Comparison of ENCODE assay signal across 24 mouse cellular contexts in the genomic region with DNA sequence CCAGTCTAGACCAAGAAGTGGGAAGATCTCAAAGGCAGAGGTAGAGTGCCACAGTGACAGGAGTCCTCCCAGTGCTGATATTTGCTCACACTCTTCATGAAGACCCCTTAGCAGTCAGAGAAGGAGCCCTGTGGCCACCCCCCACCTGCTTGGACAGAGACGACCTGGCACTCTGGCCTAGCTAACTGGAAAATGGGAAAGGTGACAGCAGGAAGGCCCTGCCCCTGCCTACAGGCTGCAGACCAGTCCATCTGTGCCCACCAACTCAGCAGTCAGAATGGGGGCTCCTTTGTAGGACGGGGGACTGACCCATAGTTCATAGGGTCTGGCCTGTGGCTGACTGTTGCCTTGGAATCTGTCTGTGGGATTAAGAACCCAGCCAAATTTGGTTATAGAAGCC. TPM values are rescaled to one million over a fixed set of nuclear protein-coding genes. Genes with fewer than 3 reads are reported as not detected.
A peak's percentile ranks its signal among the peaks of the same experiment; 100 is the strongest.
DNase-seq lines count a peak whose midpoint lies in the region; ATAC-seq and TF ChIP-seq lines count a peak whose summit lies in the region.
"Had no signal": no experiment of that assay in that cellular context is flagged by ENCODE, and none has a peak within 500 bp of the region (broad histone marks: within the 10 kb centered on the region; RNA-seq: fewer than 3 reads in every experiment).

No protein-coding gene starts in this region.

- peaks cover 5% of the 10 kb centered on the region for H3K27me3 ChIP-seq in heart, adult 2 months (ENCODE audit: control insufficient read depth, insufficient read depth, low read length)
- peaks cover 52% of the 10 kb centered on the region for H3K27me3 ChIP-seq in hindbrain, embryonic 12.5 days
- H3K27me3 ChIP-seq in hindbrain, embryonic 16.5 days (replicated peaks; ENCODE audit: control insufficient read depth, insufficient read depth, low read length) = peaks cover 22% of the 10 kb centered on the region
- H3K27me3 ChIP-seq in neural tube, embryonic 12.5 days (replicated peaks) = peaks cover 11% of the 10 kb centered on the region
- H3K27me3 ChIP-seq in neural tube, embryonic 13.5 days = peaks cover 43% of the 10 kb centered on the region

- TF ChIP-seq EP300 in heart, adult 2 months (IDR thresholded peaks at IDR 0.05; ENCODE audit: insufficient read depth, low read depth, low read length) = no peak

- intact Hi-C loops in heart, adult 2 months (cut with DNase I) = no loop called here
- intact Hi-C loops in heart, postnatal 14 days (cut with DNase I) = no loop called here

- H3K4me2 ChIP-seq in hindbrain, embryonic 12.5 days (replicated peaks) = peak overlapping the region; percentile 91; the same call in 1 of the 2 replicates
- H3K4me2 ChIP-seq in hindbrain, embryonic 16.5 days (ENCODE audit: low read length) = no peak overlapping the region
- peak overlapping the region; percentile 92 for H3K4me2 ChIP-seq in neural tube, embryonic 12.5 days (replicated peaks)
- peak overlapping the region; percentile 82 for H3K4me2 ChIP-seq in neural tube, embryonic 13.5 days
- H3K4me2 ChIP-seq: hindbrain, embryonic 15.5 days; liver, embryonic 13.5 days; midbrain, embryonic 15.5 days had no signal

- H3K4me1 ChIP-seq in heart, adult 2 months (ENCODE audit: control insufficient read depth, insufficient read depth, low read length) = peaks cover 7% of the 10 kb centered on the region
- peaks cover 46% of the 10 kb centered on the region for H3K4me1 ChIP-seq in hindbrain, embryonic 12.5 days
- peaks cover 21% of the 10 kb centered on the region for H3K4me1 ChIP-seq in hindbrain, embryonic 16.5 days (ENCODE audit: control insufficient read depth, insufficient read depth, low read depth, low read length)
- H3K4me1 ChIP-seq in neural tube, embryonic 12.5 days = peaks cover 63% of the 10 kb centered on the region
- peaks cover 72% of the 10 kb centered on the region for H3K4me1 ChIP-seq in neural tube, embryonic 13.5 days (replicated peaks)

- TF ChIP-seq POLR2A in heart, adult 2 months (IDR thresholded peaks at IDR 0.05; ENCODE audit: insufficient read depth, low read depth, low read length) = no peak

- no peaks in the 10 kb centered on the region for H3K9me3 ChIP-seq in hindbrain, embryonic 12.5 days (replicated peaks)
- H3K9me3 ChIP-seq in hindbrain, embryonic 16.5 days (ENCODE audit: control insufficient read depth, low read length) = no peaks in the 10 kb centered on the region
- H3K9me3 ChIP-seq in neural tube, embryonic 12.5 days = no peaks in the 10 kb centered on the region
- no peaks in the 10 kb centered on the region for H3K9me3 ChIP-seq in neural tube, embryonic 13.5 days
- H3K9me3 ChIP-seq: forebrain, embryonic 10.5 days; hindbrain, embryonic 15.5 days; limb, embryonic 12.5 days; liver, embryonic 13.5 days; midbrain, embryonic 15.5 days had no signal

- no peak for DNase-seq in heart, adult 2 months
- no peak for DNase-seq in heart, postnatal 14 days
- no peak for DNase-seq in neural tube, embryonic 10.5 days (ENCODE audit: extremely low spot score, low spot score)
- DNase-seq: adrenal gland, postnatal 10 days; cerebellum, adult 11 months; cerebellum, postnatal 14 days; embryo, embryonic 11 days; heart, adult 18-20 months; kidney, adult 18-20 months; liver, embryonic 13.5 days; lung, embryonic 14.5 days; lung, postnatal 36 days; thymus, postnatal 36 days had no signal

- peak overlapping the region; percentile 88 for H3K27ac ChIP-seq in heart, adult 2 months
- no peak overlapping the region for H3K27ac ChIP-seq in hindbrain, embryonic 12.5 days
- no peak overlapping the region for H3K27ac ChIP-seq in hindbrain, embryonic 16.5 days (ENCODE audit: low read depth, low read length)
- H3K27ac ChIP-seq in neural tube, embryonic 12.5 days = no peak overlapping the region
- no peak overlapping the region for H3K27ac ChIP-seq in neural tube, embryonic 13.5 days (replicated peaks)
- H3K27ac ChIP-seq: forebrain, embryonic 10.5 days; hindbrain, embryonic 15.5 days; limb, embryonic 12.5 days; liver, embryonic 13.5 days; midbrain, embryonic 15.5 days had no signal

- peaks cover 12% of the 10 kb centered on the region for H3K36me3 ChIP-seq in heart, adult 2 months (ENCODE audit: control insufficient read depth, insufficient read depth, low read length)
- H3K36me3 ChIP-seq in hindbrain, embryonic 12.5 days = no peaks in the 10 kb centered on the region
- H3K36me3 ChIP-seq in hindbrain, embryonic 16.5 days (ENCODE audit: control insufficient read depth, insufficient read depth, low read length) = no peaks in the 10 kb centered on the region
- H3K36me3 ChIP-seq in neural tube, embryonic 12.5 days = no peaks in the 10 kb centered on the region
- H3K36me3 ChIP-seq in neural tube, embryonic 13.5 days = no peaks in the 10 kb centered on the region
- H3K36me3 ChIP-seq: forebrain, embryonic 10.5 days; G1E; hindbrain, embryonic 15.5 days; limb, embryonic 12.5 days; liver, embryonic 13.5 days; midbrain, embryonic 15.5 days had no signal

- peak overlapping the region; percentile 99 for H3K9ac ChIP-seq in heart, adult 2 months (ENCODE audit: low read depth, low read length)
- no peak overlapping the region for H3K9ac ChIP-seq in hindbrain, embryonic 12.5 days
- no peak overlapping the region for H3K9ac ChIP-seq in hindbrain, embryonic 16.5 days (ENCODE audit: low read depth, low read length)
- H3K9ac ChIP-seq in neural tube, embryonic 12.5 days = no peak overlapping the region
- H3K9ac ChIP-seq in neural tube, embryonic 13.5 days = no peak overlapping the region
- H3K9ac ChIP-seq: hindbrain, embryonic 15.5 days; limb, embryonic 12.5 days; liver, embryonic 13.5 days; lung, embryonic 14.5 days; midbrain, embryonic 15.5 days had no signal

- peak overlapping the region; percentile 67 for H3K4me3 ChIP-seq in heart, adult 2 months
- no peak overlapping the region for H3K4me3 ChIP-seq in hindbrain, embryonic 12.5 days
- no peak overlapping the region for H3K4me3 ChIP-seq in hindbrain, embryonic 16.5 days (ENCODE audit: low read length)
- H3K4me3 ChIP-seq in neural tube, embryonic 12.5 days = peak overlapping the region; percentile 9; the same call in 1 of the 2 replicates
- no peak overlapping the region for H3K4me3 ChIP-seq in neural tube, embryonic 13.5 days
- H3K4me3 ChIP-seq: hindbrain, embryonic 15.5 days; limb, embryonic 12.5 days; liver, embryonic 13.5 days; midbrain, embryonic 15.5 days; myocyte had no signal

- TF ChIP-seq CTCF in heart, adult 2 months (IDR thresholded peaks at IDR 0.05) = no peak

- H3K79me2 ChIP-seq in heart, adult 2 months (replicated peaks; ENCODE audit: control insufficient read depth, insufficient read depth, low read length) = peaks cover 6% of the 10 kb centered on the region

- WGBS in heart, adult 2 months = 41% methylated on average over 2 of the region's 2 CpGs
- 60% methylated on average over 2 of the region's 2 CpGs for WGBS in hindbrain, embryonic 12.5 days
- 56% methylated on average over 2 of the region's 2 CpGs for WGBS in hindbrain, embryonic 16.5 days
- WGBS in neural tube, embryonic 12.5 days = 65% methylated on average over 2 of the region's 2 CpGs
- 69% methylated on average over 2 of the region's 2 CpGs for WGBS in neural tube, embryonic 13.5 days

- ATAC-seq in hindbrain, embryonic 12.5 days (ENCODE audit: low FRiP score) = no peak
- no peak for ATAC-seq in hindbrain, embryonic 16.5 days
- no peak for ATAC-seq in neural tube, embryonic 12.5 days (ENCODE audit: low FRiP score, low read depth)
- no peak for ATAC-seq in neural tube, embryonic 13.5 days (ENCODE audit: low read depth)
- ATAC-seq: activated CD4-positive, CD25-positive, alpha-beta regulatory T cell, adult 4 months; midbrain, embryonic 15.5 days had no signal

RNA-seq across cellular contexts. Expression of gene Tcf15, which starts 2.4 kb away (rescaled TPM):
- 10 to 100 TPM; 26.7 to 32.1 TPM for total RNA-seq in heart, adult 2 months (2021)
- 21.2 and 25.9 TPM in 2 replicates for polyA plus RNA-seq in heart, adult 2 months (2012; rRNA removed)
- 10 to 100 TPM; 40.0 to 43.0 TPM for total RNA-seq in heart, postnatal 14 days (2021)
- polyA plus RNA-seq in hindbrain, embryonic 12.5 days (2016; fragmentation: Nextera tagmentation; extraction: Ambion mirVana) = 8.8 and 9.9 TPM in 2 replicates
- polyA plus RNA-seq in hindbrain, embryonic 16.5 days (2015; fragmentation: Nextera tagmentation; extraction: Ambion mirVana) = 1.3 TPM in 2 replicates
- 22.6 and 26.3 TPM in 2 replicates for polyA plus RNA-seq in neural tube, embryonic 12.5 days (2016; fragmentation: Nextera tagmentation; extraction: Ambion mirVana)
- 6.9 and 7.4 TPM in 2 replicates for polyA plus RNA-seq in neural tube, embryonic 13.5 days (2015; fragmentation: Nextera tagmentation; extraction: Ambion mirVana)
- total RNA-seq: G1E had no signal
- polyA plus RNA-seq: activated CD4-positive, CD25-positive, alpha-beta regulatory T cell, adult 4 months; G1E; myocyte had no signal

RNA-seq across cellular contexts. Expression of gene Srxn1, which starts 40.4 kb away (rescaled TPM):
- 10 to 100 TPM; 19.2 to 23.9 TPM for total RNA-seq in heart, adult 2 months (2021)
- polyA plus RNA-seq in heart, adult 2 months (2012; rRNA removed) = 35.9 and 40.0 TPM in 2 replicates
- 10 to 100 TPM in 1 of 2 experiments, 1 to 10 TPM in 1; 9.8 to 11.9 TPM for total RNA-seq in heart, postnatal 14 days (2021)
- 13.8 and 15.3 TPM in 2 replicates for polyA plus RNA-seq in hindbrain, embryonic 12.5 days (2016; fragmentation: Nextera tagmentation; extraction: Ambion mirVana)
- 28.6 and 32.1 TPM in 2 replicates for polyA plus RNA-seq in hindbrain, embryonic 16.5 days (2015; fragmentation: Nextera tagmentation; extraction: Ambion mirVana)
- polyA plus RNA-seq in neural tube, embryonic 12.5 days (2016; fragmentation: Nextera tagmentation; extraction: Ambion mirVana) = 19.5 and 20.2 TPM in 2 replicates
- polyA plus RNA-seq in neural tube, embryonic 13.5 days (2015; fragmentation: Nextera tagmentation; extraction: Ambion mirVana) = 19.0 TPM in 2 replicates

Comparison
In these comparisons a context has a peak if more than half of its experiments do, and no peak if none do; other contexts are left out.
1. H3K4me3 ChIP-seq: peak in heart, adult 2 months (single experiment) and neural tube, embryonic 12.5 days (single experiment); none in hindbrain, embryonic 12.5 days (single experiment), hindbrain, embryonic 16.5 days (single experiment) and neural tube, embryonic 13.5 days (single experiment).